Mouse (Mus musculus): ENCODE data around the gene Sp7. TPM values are rescaled to one million over a fixed set of nuclear protein-coding genes. Genes with fewer than 3 reads are reported as not detected.
A peak's percentile ranks its signal among the peaks of the same experiment; 100 is the strongest.

Gene Sp7
- total and polyA plus RNA-seq, 3 experiments: not detected

DNA sequence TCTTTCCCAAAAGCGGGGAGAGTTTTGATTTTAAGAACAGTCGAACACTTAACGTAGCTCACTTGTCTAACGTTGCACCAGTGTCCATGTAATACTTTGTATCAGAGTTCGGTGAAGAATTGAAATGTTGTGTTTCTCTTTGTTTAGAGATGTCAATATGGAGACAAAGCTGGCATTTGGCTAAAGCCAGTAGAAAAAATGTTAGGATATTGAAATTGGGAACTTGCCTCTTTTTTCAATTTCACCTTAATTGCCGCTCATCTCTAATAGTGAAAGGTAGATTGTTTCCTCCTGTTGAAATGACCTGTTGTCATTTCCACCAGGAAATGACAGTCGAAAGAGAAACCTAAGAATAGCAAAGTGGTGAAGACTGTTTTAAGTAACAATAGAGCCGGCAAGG is 40.1 kb downstream of the Sp7 start:
- no peak for DNase-seq (ENCODE audit: low read depth, low spot score)
- peak overlapping the region; percentile 73; the same call in 1 of the 2 replicates for H3K27ac ChIP-seq (ENCODE audit: control insufficient read depth, low read depth, low read length)

DNA sequence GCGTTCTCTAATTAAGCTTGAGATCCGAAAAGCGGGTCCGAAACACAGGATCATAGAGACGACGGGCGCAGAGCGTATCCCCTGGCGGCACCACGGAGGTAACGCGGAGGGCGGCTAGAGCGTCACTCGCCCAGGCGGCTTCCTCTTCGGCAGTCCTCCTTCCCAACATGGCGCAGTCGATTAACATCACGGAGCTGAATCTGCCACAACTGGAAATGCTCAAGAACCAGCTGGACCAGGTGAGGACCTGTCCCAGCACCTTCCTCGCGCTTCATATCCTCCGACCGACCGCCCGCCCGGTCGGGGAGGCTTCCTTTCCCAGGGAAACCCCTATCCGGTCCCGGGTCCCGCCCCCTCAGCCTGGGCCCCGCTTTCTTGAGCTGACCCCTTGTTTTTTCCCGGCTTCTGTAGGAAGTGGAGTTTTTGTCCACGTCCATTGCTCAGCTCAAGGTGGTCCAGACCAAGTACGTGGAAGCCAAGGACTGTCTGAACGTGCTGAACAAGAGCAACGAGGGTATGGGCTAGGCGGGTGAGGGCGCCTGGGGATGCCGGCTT is 40.9 kb downstream of the Sp7 start, which contains the start of gene Pfdn5:
Pfdn5 (plus strand) TSS at position 95 of the 555 bp plus-strand sequence.
- peak within 1 kb of the TSS; percentile 73 for H3K27ac ChIP-seq (ENCODE audit: control insufficient read depth, low read depth, low read length)
- H3K4me1 ChIP-seq (ENCODE audit: control insufficient read depth in 1 of 2, insufficient read depth in 2 of 2, low read length in 2 of 2): peaks cover 4 to 7% of the 10 kb centered on the region in 2 experiments; a peak in 3 of 4 replicates
- no peaks in the 10 kb centered on the region for H3K27me3 ChIP-seq (ENCODE audit: control insufficient read depth in 1 of 2, insufficient read depth in 2 of 2, low read length in 2 of 2)
- H3K9me3 ChIP-seq (replicated peaks; ENCODE audit: insufficient read depth, low read length): no peaks in the 10 kb centered on the region
- peak within 1 kb of the TSS; percentile 82 to 90 for H3K4me3 ChIP-seq (ENCODE audit: control insufficient read depth in 1 of 2, insufficient read depth in 1 of 2, low read depth in 2 of 2, low read length in 2 of 2)
- peaks cover 12% of the 10 kb centered on the region for H3K79me2 ChIP-seq (ENCODE audit: control insufficient read depth, insufficient read depth, low read length, poor library complexity)
- DNase-seq (ENCODE audit: low read depth, low spot score): peak; percentile 97
- peak within 1 kb of the TSS; percentile 87 for H3K9ac ChIP-seq (ENCODE audit: control insufficient read depth, low read depth, low read length, poor library complexity, severe bottlenecking)
- peaks cover 2 to 6% of the 10 kb centered on the region in 2 experiments; a peak in 3 of 4 replicates for H3K36me3 ChIP-seq (ENCODE audit: control insufficient read depth in 1 of 2, insufficient read depth in 2 of 2, low read length in 2 of 2)
- TF ChIP-seq MAZ (IDR thresholded peaks at IDR 0.05; ENCODE audit: low read depth, low read length): peak; percentile 76; the same call in 1 of the 2 replicates
- peak; percentile 68; the same call in 1 of the 2 replicates for TF ChIP-seq GABPA (IDR thresholded peaks at IDR 0.05; ENCODE audit: low read depth, low read length)
- no peak for TF ChIP-seq POLR2AphosphoS5 (IDR thresholded peaks at IDR 0.05; ENCODE audit: borderline replicate concordance, low read depth, low read length)
- peak; percentile 90 for TF ChIP-seq HCFC1 (IDR thresholded peaks at IDR 0.05; ENCODE audit: low read depth, low read length)
- no peak for TF ChIP-seq MYB (IDR thresholded peaks at IDR 0.05; ENCODE audit: low read depth, low read length)
- peak; percentile 77; the same call in 1 of the 2 replicates for TF ChIP-seq MYC (IDR thresholded peaks at IDR 0.05; ENCODE audit: low read depth, low read length)
- no peak for TF ChIP-seq CHD2 (IDR thresholded peaks at IDR 0.05; ENCODE audit: low read length)
- TF ChIP-seq TAL1 (IDR thresholded peaks at IDR 0.05; ENCODE audit: low read length): no peak
- TF ChIP-seq TBP (IDR thresholded peaks at IDR 0.05; ENCODE audit: low read depth, low read length): peak; percentile 90
- TF ChIP-seq NELFE (IDR thresholded peaks at IDR 0.05; ENCODE audit: low read depth, low read length): no peak; the same call in none of the 2 replicates
- peak in 1 of 3 experiments; percentile 6; a peak in 1 of 6 replicates for TF ChIP-seq CTCF (IDR thresholded peaks at IDR 0.05 in 2 of 3, conservative IDR thresholded peaks at IDR 0.05 in 1 of 3; ENCODE audit: control insufficient read depth in 1 of 3, insufficient read depth in 1 of 3, low read depth in 2 of 3, low read length in 3 of 3, poor library complexity in 1 of 3, severe bottlenecking in 1 of 3)
- no peak for TF ChIP-seq RAD21 (IDR thresholded peaks at IDR 0.05; ENCODE audit: low read depth, low read length)
- TF ChIP-seq BHLHE40 (IDR thresholded peaks at IDR 0.05; ENCODE audit: borderline replicate concordance, low read depth, low read length): 0 out of 2 replicates have a peak, but pooled peaks have one; percentile 29
- peak in 1 of 2 experiments; percentile 41; a peak in 1 of 4 replicates for TF ChIP-seq EP300 (IDR thresholded peaks at IDR 0.05; ENCODE audit: low read depth in 1 of 2, low read length in 2 of 2)
- peak; percentile 81 for TF ChIP-seq TCF12 (IDR thresholded peaks at IDR 0.05; ENCODE audit: low read depth, low read length)
- TF ChIP-seq RCOR1 (IDR thresholded peaks at IDR 0.05; ENCODE audit: low read depth, low read length): no peak
- peak; percentile 40; the same call in 1 of the 2 replicates for TF ChIP-seq ETS1 (IDR thresholded peaks at IDR 0.05; ENCODE audit: low read depth, low read length)
- peak; percentile 82 for TF ChIP-seq ELF1 (IDR thresholded peaks at IDR 0.05; ENCODE audit: low read depth, low read length)
- TF ChIP-seq ZC3H11A (IDR thresholded peaks at IDR 0.05; ENCODE audit: low read depth, low read length): no peak
- no peak for TF ChIP-seq E2F4 (IDR thresholded peaks at IDR 0.05; ENCODE audit: borderline replicate concordance, low read depth, low read length)
- TF ChIP-seq MAFK (IDR thresholded peaks at IDR 0.05; ENCODE audit: borderline replicate concordance, low read depth, low read length): no peak
- TF ChIP-seq NRF1 (IDR thresholded peaks at IDR 0.05; ENCODE audit: insufficient read depth, low read depth, low read length, poor library complexity, severe bottlenecking): no peak
- TF ChIP-seq MXI1 (IDR thresholded peaks at IDR 0.05; ENCODE audit: low read depth, low read length): peak; percentile 84
- TF ChIP-seq JUND (IDR thresholded peaks at IDR 0.05; ENCODE audit: low read depth, low read length): no peak
- no peak for TF ChIP-seq ZMIZ1 (IDR thresholded peaks at IDR 0.05; ENCODE audit: low read depth, low read length)
- TF ChIP-seq MAX (IDR thresholded peaks at IDR 0.05; ENCODE audit: low read length): peak; percentile 49; the same call in 1 of the 2 replicates

More for the DNA sequence above, 40.1 kb downstream of the Sp7 start:
- Histone ChIP-seq H3K36me3 (ENCODE audit: control insufficient read depth in 1 of 2, insufficient read depth in 2 of 2, low read length in 2 of 2) (peaks cover 2 to 6% of the 10 kb centered on the region in 2 experiments; a peak in 3 of 4 replicates), H3K9me3 (replicated peaks; ENCODE audit: insufficient read depth, low read length) (no peaks in the 10 kb centered on the region), H3K4me3 (ENCODE audit: control insufficient read depth in 1 of 2, insufficient read depth in 1 of 2, low read depth in 2 of 2, low read length in 2 of 2) (peak overlapping the region; percentile 82 to 90), H3K79me2 (ENCODE audit: control insufficient read depth, insufficient read depth, low read length, poor library complexity) (peaks cover 14% of the 10 kb centered on the region), H3K4me1 (ENCODE audit: control insufficient read depth in 1 of 2, insufficient read depth in 2 of 2, low read length in 2 of 2) (peaks cover 4 to 7% of the 10 kb centered on the region in 2 experiments; a peak in 3 of 4 replicates), H3K9ac (ENCODE audit: control insufficient read depth, low read depth, low read length, poor library complexity, severe bottlenecking) (peak overlapping the region; percentile 87), H3K27me3 (ENCODE audit: control insufficient read depth in 1 of 2, insufficient read depth in 2 of 2, low read length in 2 of 2) (no peaks in the 10 kb centered on the region)
- TF ChIP-seq ETS1 (IDR thresholded peaks at IDR 0.05; ENCODE audit: low read depth, low read length) (no peak), CHD1 (IDR thresholded peaks at IDR 0.05; ENCODE audit: low read depth, low read length) (no peak), ZMIZ1 (IDR thresholded peaks at IDR 0.05; ENCODE audit: low read depth, low read length) (no peak), ZC3H11A (IDR thresholded peaks at IDR 0.05; ENCODE audit: low read depth, low read length) (no peak), NRF1 (IDR thresholded peaks at IDR 0.05; ENCODE audit: insufficient read depth, low read depth, low read length, poor library complexity, severe bottlenecking) (no peak), EP300 (IDR thresholded peaks at IDR 0.05; ENCODE audit: low read depth in 1 of 2, low read length in 2 of 2) (no peak), POLR2AphosphoS5 (IDR thresholded peaks at IDR 0.05; ENCODE audit: borderline replicate concordance, low read depth, low read length) (no peak), POLR2AphosphoS2 (IDR thresholded peaks at IDR 0.05; ENCODE audit: low read length) (no peak), E2F4 (IDR thresholded peaks at IDR 0.05; ENCODE audit: borderline replicate concordance, low read depth, low read length) (no peak), NELFE (IDR thresholded peaks at IDR 0.05; ENCODE audit: low read depth, low read length) (no peak), SIN3A (IDR thresholded peaks at IDR 0.05; ENCODE audit: low read length) (no peak), GATA1 (IDR thresholded peaks at IDR 0.05; ENCODE audit: low read depth, low read length) (no peak)

Measured in MEL (cell line).